In genomic region chr13:9834146-9834679, GRCm38 (mm10) we compare ENCODE assay signal across 7 mouse cellular contexts.
DNase-seq lines count a peak whose midpoint lies in the region; ATAC-seq lines count a peak whose summit lies in the region.
"Not testable (repeated sequence)": the region's sequence is repeated elsewhere in the genome, so short reads cannot be mapped to it uniquely, and the experiment has no call there.

No protein-coding gene starts in this region.

- not testable (repeated sequence) for H3K27ac ChIP-seq in embryonic facial prominence, embryonic 12.5 days; heart, embryonic 14.5 days (replicated peaks in 1 of 2; ENCODE audit: control insufficient read depth in 1 of 2, insufficient read depth in 1 of 2, low read depth in 2 of 2, low read length in 2 of 2); kidney, embryonic 14.5 days (ENCODE audit: low read depth, low read length); limb, embryonic 13.5 days; midbrain, embryonic 14.5 days (replicated peaks; ENCODE audit: low read depth, low read length)

- WGBS in embryonic facial prominence, embryonic 12.5 days, result 66% methylated on average over 33 of the region's 33 CpGs
- 73% methylated on average over 33 of the region's 33 CpGs for WGBS in heart, embryonic 14.5 days
- 78% methylated on average over 33 of the region's 33 CpGs for WGBS in kidney, embryonic 14.5 days
- 75% methylated on average over 33 of the region's 33 CpGs for WGBS in limb, embryonic 13.5 days
- WGBS in midbrain, embryonic 14.5 days, result 87% methylated on average over 33 of the region's 33 CpGs

- not testable (repeated sequence) for H3K36me3 ChIP-seq in embryonic facial prominence, embryonic 12.5 days; heart, embryonic 14.5 days (ENCODE audit: control insufficient read depth, insufficient read depth, low read length); kidney, embryonic 14.5 days (ENCODE audit: control insufficient read depth, insufficient read depth, low read length); limb, embryonic 13.5 days; midbrain, embryonic 14.5 days (ENCODE audit: control insufficient read depth, insufficient read depth, low read length)

- DNase-seq in adrenal gland, postnatal 25 days, result peak; percentile 75
- DNase-seq in midbrain, embryonic 14.5 days, result peak; percentile 55
- DNase-seq in spleen, postnatal 4 days (ENCODE audit: low spot score in 2 of 2), result peak; percentile 76 to 93

- H3K4me2 ChIP-seq in embryonic facial prominence, embryonic 12.5 days (replicated peaks); heart, embryonic 14.5 days (ENCODE audit: low read length); kidney, embryonic 14.5 days (replicated peaks; ENCODE audit: low read depth, low read length); limb, embryonic 13.5 days (replicated peaks); midbrain, embryonic 14.5 days (ENCODE audit: low read length): not testable (repeated sequence)

- H3K9ac ChIP-seq in embryonic facial prominence, embryonic 12.5 days; heart, embryonic 14.5 days (ENCODE audit: low read length); kidney, embryonic 14.5 days (ENCODE audit: low read depth, low read length); limb, embryonic 13.5 days; midbrain, embryonic 14.5 days (replicated peaks; ENCODE audit: low read length): not testable (repeated sequence)

- H3K4me3 ChIP-seq in embryonic facial prominence, embryonic 12.5 days; heart, embryonic 14.5 days (ENCODE audit: control insufficient read depth in 1 of 2, insufficient read depth in 1 of 2, low read depth in 1 of 2, low read length in 2 of 2); kidney, embryonic 14.5 days (ENCODE audit: low read length); limb, embryonic 13.5 days; midbrain, embryonic 14.5 days (replicated peaks; ENCODE audit: low read depth, low read length): not testable (repeated sequence)

- 0 out of 2 replicates have a peak, but pooled peaks have one; percentile 56 for ATAC-seq in embryonic facial prominence, embryonic 12.5 days (ENCODE audit: insufficient number of reproducible peaks, insufficient read depth, low FRiP score, low TSS enrichment)
- ATAC-seq in heart, embryonic 14.5 days (ENCODE audit: insufficient number of reproducible peaks, insufficient read depth, low FRiP score, low read depth), result peak; percentile 91
- peak; percentile 96 for ATAC-seq in kidney, embryonic 14.5 days (ENCODE audit: low FRiP score, low TSS enrichment)
- ATAC-seq in limb, embryonic 13.5 days (ENCODE audit: low FRiP score, low read depth), result peak; percentile 79
- ATAC-seq in midbrain, embryonic 14.5 days (ENCODE audit: low FRiP score, low TSS enrichment), result peak; percentile 60; the same call in 1 of the 2 replicates

- not testable (repeated sequence) for H3K4me1 ChIP-seq in embryonic facial prominence, embryonic 12.5 days; heart, embryonic 14.5 days (ENCODE audit: control insufficient read depth in 2 of 2, insufficient read depth in 2 of 2, low read length in 2 of 2); kidney, embryonic 14.5 days (ENCODE audit: control insufficient read depth, insufficient read depth, low read length); limb, embryonic 13.5 days; midbrain, embryonic 14.5 days (ENCODE audit: control insufficient read depth, insufficient read depth, low read length)

- not testable (repeated sequence) for H3K27me3 ChIP-seq in embryonic facial prominence, embryonic 12.5 days; heart, embryonic 14.5 days (ENCODE audit: control insufficient read depth, insufficient read depth, low read length); kidney, embryonic 14.5 days (ENCODE audit: control insufficient read depth, insufficient read depth, low read length); limb, embryonic 13.5 days; midbrain, embryonic 14.5 days (ENCODE audit: control insufficient read depth, insufficient read depth, low read length)

- not testable (repeated sequence) for H3K9me3 ChIP-seq in embryonic facial prominence, embryonic 12.5 days; heart, embryonic 14.5 days (ENCODE audit: control insufficient read depth, low read length); kidney, embryonic 14.5 days (ENCODE audit: control insufficient read depth, low read length); limb, embryonic 13.5 days; midbrain, embryonic 14.5 days (ENCODE audit: control insufficient read depth, low read length)
